Comparison of ENCODE assay signal across 8 mouse cellular contexts in genomic region chr4:132983664-132984512, GRCm38 (mm10). TPM values are rescaled to one million over a fixed set of nuclear protein-coding genes. Genes with fewer than 3 reads are reported as not detected.
DNase-seq lines count a peak whose midpoint lies in the region; ATAC-seq and TF ChIP-seq lines count a peak whose summit lies in the region.

No protein-coding gene starts in this region.

- peak overlapping the region; percentile 13; the same call in 1 of the 2 replicates for H3K27ac ChIP-seq in bone marrow macrophage, adult 2 months (ENCODE audit: insufficient read depth, low read depth, low read length)
- H3K27ac ChIP-seq in forebrain, embryonic 14.5 days (ENCODE audit: low read depth, low read length) = peak overlapping the region; percentile 68
- peak overlapping the region; percentile 45; the same call in 1 of the 2 replicates for H3K27ac ChIP-seq in stomach, postnatal 0 days (replicated peaks)

- DNase-seq in kidney, postnatal 10 days = peak; percentile 38
- no peak for DNase-seq in kidney, postnatal 36 days
- peak; percentile 77 for DNase-seq in forebrain, embryonic 14.5 days (ENCODE audit: low spot score)
- DNase-seq in stomach, postnatal 0 days (ENCODE audit: low spot score) = no peak
- no peak for DNase-seq in urinary bladder, postnatal 36 days (ENCODE audit: low spot score in 2 of 2)

- no peaks in the 10 kb centered on the region for H3K36me3 ChIP-seq in forebrain, embryonic 14.5 days (ENCODE audit: control insufficient read depth, insufficient read depth, low read length)
- H3K36me3 ChIP-seq in stomach, postnatal 0 days (ENCODE audit: control insufficient read depth, insufficient read depth, low read length) = no peaks in the 10 kb centered on the region

- TF ChIP-seq POLR2A in bone marrow macrophage, adult 2 months (IDR thresholded peaks at IDR 0.05; ENCODE audit: borderline replicate concordance, low read depth, low read length) = no peak

- ATAC-seq in forebrain, embryonic 14.5 days = peak; percentile 58; the same call in 1 of the 2 replicates
- ATAC-seq in megakaryocyte, adult 5-6 weeks (ENCODE audit: poor library complexity, severe bottlenecking) = peak; percentile 19; the same call in 1 of the 2 replicates
- ATAC-seq in stomach, postnatal 0 days (ENCODE audit: low FRiP score, low TSS enrichment) = peak; percentile 30; the same call in 1 of the 2 replicates
- ATAC-seq in inflammation-experienced regulatory T-cells, adult 6 months = no peak

- no peak for TF ChIP-seq EP300 in stomach, postnatal 0 days (optimal IDR thresholded peaks at IDR 0.05)

- no peak overlapping the region for H3K4me3 ChIP-seq in bone marrow macrophage, adult 2 months (ENCODE audit: insufficient read depth, low read length)
- H3K4me3 ChIP-seq in forebrain, embryonic 14.5 days (ENCODE audit: low read depth, low read length) = no peak overlapping the region
- H3K4me3 ChIP-seq in stomach, postnatal 0 days (ENCODE audit: low read depth, low read length) = no peak overlapping the region

- 64% methylated on average over 7 of the region's 7 CpGs for WGBS in forebrain, embryonic 14.5 days
- WGBS in stomach, postnatal 0 days = 69% methylated on average over 7 of the region's 7 CpGs

- H3K4me2 ChIP-seq in forebrain, embryonic 14.5 days (ENCODE audit: low read length) = no peak overlapping the region
- H3K4me2 ChIP-seq in stomach, postnatal 0 days (replicated peaks; ENCODE audit: low read depth) = no peak overlapping the region

- no peaks in the 10 kb centered on the region for H3K9me3 ChIP-seq in forebrain, embryonic 14.5 days (replicated peaks; ENCODE audit: control insufficient read depth, low read length)
- H3K9me3 ChIP-seq in stomach, postnatal 0 days (ENCODE audit: control insufficient read depth, low read length) = no peaks in the 10 kb centered on the region

- H3K4me1 ChIP-seq in bone marrow macrophage, adult 2 months (ENCODE audit: control insufficient read depth, insufficient read depth, low read length) = peaks cover 46% of the 10 kb centered on the region
- peaks cover 6% of the 10 kb centered on the region for H3K4me1 ChIP-seq in forebrain, embryonic 14.5 days (ENCODE audit: control insufficient read depth, insufficient read depth, low read length)
- H3K4me1 ChIP-seq in stomach, postnatal 0 days (replicated peaks; ENCODE audit: control insufficient read depth, insufficient read depth) = no peaks in the 10 kb centered on the region

- H3K9ac ChIP-seq in forebrain, embryonic 14.5 days (ENCODE audit: low read length) = no peak overlapping the region
- H3K9ac ChIP-seq in stomach, postnatal 0 days (ENCODE audit: low read length) = no peak overlapping the region

- TF ChIP-seq CTCF in bone marrow macrophage, adult 2 months (IDR thresholded peaks at IDR 0.05; ENCODE audit: low read depth, low read length) = no peak
- TF ChIP-seq CTCF in stomach, postnatal 0 days (IDR thresholded peaks at IDR 0.05; ENCODE audit: low read depth) = no peak

- H3K27me3 ChIP-seq in forebrain, embryonic 14.5 days (replicated peaks; ENCODE audit: control insufficient read depth, insufficient read depth, low read length) = no peaks in the 10 kb centered on the region
- no peaks in the 10 kb centered on the region for H3K27me3 ChIP-seq in stomach, postnatal 0 days (ENCODE audit: control insufficient read depth, insufficient read depth, low read length)

RNA-seq across cellular contexts. Expression of gene Fgr, which starts 10.0 kb away (rescaled TPM):
- polyA plus RNA-seq in bone marrow macrophage, adult 2 months (2012; ENCODE audit: insufficient read depth, insufficient read length, missing spikeins) = 24.3 and 26.0 TPM in 2 replicates
- polyA plus RNA-seq in forebrain, embryonic 14.5 days (2014; fragmentation: Nextera tagmentation; extraction: Ambion mirVana) = 0.23 TPM in 1 of 2 replicates, not detected in the other
- total RNA-seq in megakaryocyte, adult 5-6 weeks (2015) = 108 and 116 TPM in 2 replicates
- total RNA-seq in megakaryocyte, adult 5-6 weeks (2017) = 111 and 112 TPM in 2 replicates
- polyA plus RNA-seq in stomach, postnatal 0 days (2015; fragmentation: Nextera tagmentation; extraction: Ambion mirVana) = 0.15 and 0.18 TPM in 2 replicates
- polyA plus RNA-seq in inflammation-experienced regulatory T-cells, adult 6 months (2017; shearing (Covaris generic)) = 1 to 10 TPM; 1.9 to 6.6 (median 3.3) TPM

RNA-seq across cellular contexts. Expression of gene Ahdc1, which starts 27.2 kb away (rescaled TPM):
- polyA plus RNA-seq in bone marrow macrophage, adult 2 months (2012; ENCODE audit: insufficient read depth, insufficient read length, missing spikeins) = 5.5 and 8.7 TPM in 2 replicates
- polyA plus RNA-seq in forebrain, embryonic 14.5 days (2014; fragmentation: Nextera tagmentation; extraction: Ambion mirVana) = 8.6 and 12.2 TPM in 2 replicates
- total RNA-seq in megakaryocyte, adult 5-6 weeks (2015) = 3.0 and 4.4 TPM in 2 replicates
- total RNA-seq in megakaryocyte, adult 5-6 weeks (2017) = 0.77 and 3.6 TPM in 2 replicates
- 2.8 and 3.2 TPM in 2 replicates for polyA plus RNA-seq in stomach, postnatal 0 days (2015; fragmentation: Nextera tagmentation; extraction: Ambion mirVana)
- polyA plus RNA-seq in inflammation-experienced regulatory T-cells, adult 6 months (2017; shearing (Covaris generic)) = 1 to 10 TPM; 1.6 to 2.4 (median 2.4) TPM

Comparison
In these comparisons a context has a peak if more than half of its experiments do, and no peak if none do; other contexts are left out.
1. DNase-seq: peak in kidney, postnatal 10 days (single experiment) and forebrain, embryonic 14.5 days (single experiment); none in kidney, postnatal 36 days (0 of 2), stomach, postnatal 0 days (single experiment) and urinary bladder, postnatal 36 days (0 of 2).
2. H3K27ac ChIP-seq: peak in every context shown above with its lines; median percentile 68 in forebrain, embryonic 14.5 days; 45 in stomach, postnatal 0 days; 13 in bone marrow macrophage, adult 2 months.